Mouse (Mus musculus): Measurements from ENCODE around the gene Dnajc13.

DNA sequence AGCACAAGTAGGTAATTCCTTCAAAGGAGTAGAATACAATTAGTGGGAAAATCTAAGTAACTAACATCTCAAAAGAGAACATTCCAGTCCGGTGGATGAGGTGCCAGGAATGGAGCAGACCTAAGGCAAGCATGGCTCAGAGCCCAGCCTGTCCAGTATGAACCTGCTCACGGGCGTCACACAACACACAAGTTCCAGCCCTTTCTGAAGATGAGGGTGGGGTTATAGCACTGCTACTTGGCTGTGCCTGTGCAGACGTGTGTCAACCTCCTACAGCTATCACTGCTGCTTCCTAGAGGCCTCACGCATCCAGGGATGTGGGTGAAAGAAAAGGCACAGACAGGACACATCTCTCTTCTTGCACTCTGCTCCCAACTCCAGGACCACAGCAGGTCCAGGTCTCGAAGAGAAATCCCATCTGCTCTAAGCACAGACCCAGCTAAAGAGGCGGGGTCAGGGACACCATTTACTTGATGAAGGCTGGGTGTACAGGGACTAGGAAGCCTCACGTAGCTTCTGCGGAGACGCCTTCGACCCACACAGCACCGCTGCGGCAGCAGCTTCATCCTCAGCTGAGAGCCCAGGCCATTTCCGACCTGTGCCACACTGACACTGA is 107.5 kb downstream of the Dnajc13 start:
- TF ChIP-seq SMC3 (IDR thresholded peaks at IDR 0.05; ENCODE audit: low read depth, low read length) (no peak), ZMIZ1 (IDR thresholded peaks at IDR 0.05; ENCODE audit: low read depth, low read length) (no peak)
